Mouse (Mus musculus) gastrocnemius, postnatal 25 days (tissue): ENCODE data around the gene Mpv17l2. TPM values are rescaled to one million over a fixed set of nuclear protein-coding genes. Genes with fewer than 3 reads are reported as not detected.

Source experiments
- DNase-seq: peaks from one replicate; pipeline ENCODE4 v3.0.0; 2022
- microRNA-seq, 2 experiments: library from miRNA; unstranded; fragments of <30 nt; microRNA quantifications; one replicate each; pipeline ENCODE4 v1.2.0; 2021; ENCODE audit warnings: borderline replicate concordance in 2 of 2
- total RNA-seq, 2 experiments: library from RNA; stranded (reverse); gene quantifications; 1 replicate in 1 of 2; 2 replicates in 1 of 2; pipeline ENCODE4 v1.2.3; 2021

Gene Mpv17l2
- total RNA-seq, 2 experiments from 2014 or later = 19.6 to 25.6 TPM

DNA sequence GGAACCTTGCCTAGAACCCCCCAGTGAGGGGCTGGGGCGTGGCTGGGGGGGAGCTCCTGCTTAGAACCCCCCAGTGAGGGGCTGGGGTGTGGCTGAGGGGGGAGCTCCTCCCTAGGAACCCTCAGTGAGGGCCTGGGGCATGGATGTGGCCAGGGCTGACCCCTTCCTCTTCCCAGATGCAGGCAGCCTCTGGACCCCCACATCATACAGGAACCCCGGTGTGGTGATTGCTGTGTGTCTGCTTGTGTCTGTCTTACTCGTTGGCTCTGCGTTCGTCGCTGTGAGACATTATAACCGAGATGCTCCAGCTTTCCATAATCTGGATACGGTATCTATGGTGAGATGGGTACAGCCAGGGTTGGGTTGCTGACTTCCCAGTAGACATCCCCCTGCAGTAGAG, 39.1 kb downstream of the Mpv17l2 start:
- no peak for DNase-seq

DNA sequence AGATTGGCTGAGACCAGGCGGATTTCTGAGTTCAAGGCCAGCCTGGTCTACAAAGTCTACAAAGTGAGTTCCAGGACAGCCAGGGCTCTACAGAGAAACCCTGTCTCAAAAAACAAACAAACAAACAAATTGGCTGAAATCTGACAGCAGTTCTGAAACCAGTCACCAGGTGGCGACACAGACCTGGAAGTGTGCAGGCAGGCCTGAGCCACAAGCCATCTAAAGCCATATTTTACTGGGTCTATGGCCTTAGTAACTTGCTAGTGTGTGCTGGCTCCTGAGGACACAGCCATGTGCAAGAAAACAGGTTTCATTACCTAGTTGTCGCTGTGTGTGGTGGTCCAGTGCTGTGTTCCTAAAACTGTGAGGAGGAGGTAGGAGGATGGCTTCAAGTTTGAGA, 40.0 kb downstream of the Mpv17l2 start:
- peak; percentile 59 for DNase-seq

DNA sequence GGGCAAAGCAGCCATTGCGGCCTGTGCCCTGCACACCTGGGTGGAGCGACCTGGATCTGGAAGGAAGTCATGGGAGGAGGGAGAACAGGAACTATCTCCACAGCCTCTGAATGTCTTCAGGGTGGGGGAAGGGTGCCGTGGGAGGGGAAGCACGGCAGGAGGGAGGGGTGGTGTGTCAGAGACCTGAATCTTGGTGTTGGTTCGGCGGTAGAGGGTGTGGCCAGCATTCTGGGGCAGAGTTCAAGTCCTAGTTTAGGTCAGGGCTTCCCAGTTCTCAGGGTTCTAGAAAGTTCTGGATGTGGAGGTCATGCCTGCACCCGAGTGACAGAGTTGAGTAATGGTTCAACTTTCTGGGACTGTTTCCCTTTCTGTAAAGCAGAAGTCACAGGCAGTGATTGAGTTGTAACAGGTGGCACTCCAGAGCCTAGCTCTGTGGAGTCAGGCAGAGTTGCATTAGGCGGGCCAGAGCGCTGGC, 40.9 kb downstream of the Mpv17l2 start:
- DNase-seq = no peak

DNA sequence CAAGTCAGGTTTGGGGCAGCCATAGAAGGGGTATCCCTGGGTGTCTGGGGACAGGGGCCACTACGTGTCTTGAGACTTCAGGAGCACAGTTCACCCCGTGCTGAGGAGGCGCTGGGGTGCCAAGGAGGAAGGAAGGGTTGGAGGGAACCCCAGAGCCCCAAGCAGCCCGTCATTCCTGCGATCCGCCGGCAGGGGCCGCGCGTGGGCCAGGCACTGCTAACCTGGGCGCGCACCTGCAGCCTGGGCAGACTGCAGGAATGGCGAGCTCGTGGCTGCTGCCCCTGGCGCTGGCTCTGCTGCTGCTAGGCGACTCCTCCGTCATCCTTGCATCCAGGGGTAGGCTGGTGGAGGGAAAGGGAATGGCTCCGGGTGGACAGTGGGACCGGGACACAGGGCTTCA, 42.4 kb downstream of the Mpv17l2 start, which contains the start of gene Gm3336:
Gene Gm3336 (plus strand): TSS at position 247 of the 400 bp plus-strand sequence.
- peak; percentile 47 for DNase-seq

DNA sequence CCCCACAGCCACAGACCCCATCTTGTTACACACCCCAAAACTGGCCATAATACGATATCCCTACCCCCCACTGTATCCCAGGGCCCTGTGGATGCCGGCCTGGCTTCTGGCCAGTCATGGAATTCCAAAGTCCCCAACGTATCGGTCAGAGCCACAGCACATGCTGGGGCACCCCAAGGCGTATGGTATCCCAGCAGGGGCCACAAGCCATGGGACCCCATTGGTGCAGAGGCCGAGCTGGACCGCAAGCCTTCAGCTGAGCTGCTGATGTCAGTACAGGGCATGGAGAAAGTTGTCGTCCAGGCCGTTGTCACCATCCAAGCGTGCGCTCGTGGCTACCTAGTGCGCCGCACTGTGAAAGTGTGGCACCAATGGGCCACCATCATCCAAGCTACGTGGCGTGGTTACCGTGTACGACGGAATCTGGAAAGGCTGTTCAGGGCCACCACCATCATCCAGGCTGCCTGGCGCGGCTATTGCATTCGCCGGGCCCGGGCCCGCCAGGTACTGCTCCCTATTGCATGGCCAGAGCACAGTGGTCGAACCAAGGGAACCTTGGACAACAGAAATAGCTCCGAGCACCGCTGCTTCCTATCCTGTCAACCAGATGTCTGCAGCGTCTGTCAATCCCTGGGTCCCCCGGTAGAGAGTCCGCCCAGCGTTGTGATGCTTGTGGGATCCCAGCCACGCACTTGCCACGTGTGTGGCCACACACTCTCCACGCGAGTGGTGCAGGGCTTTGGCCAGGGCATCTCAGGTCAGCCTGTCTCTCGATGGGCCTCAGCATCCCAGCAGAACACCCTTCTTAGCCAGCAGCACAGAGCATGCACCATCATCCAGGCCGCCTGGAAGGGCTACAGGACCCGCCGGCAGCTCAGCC, 44.0 kb downstream of the Mpv17l2 start:
- no peak for DNase-seq

DNA sequence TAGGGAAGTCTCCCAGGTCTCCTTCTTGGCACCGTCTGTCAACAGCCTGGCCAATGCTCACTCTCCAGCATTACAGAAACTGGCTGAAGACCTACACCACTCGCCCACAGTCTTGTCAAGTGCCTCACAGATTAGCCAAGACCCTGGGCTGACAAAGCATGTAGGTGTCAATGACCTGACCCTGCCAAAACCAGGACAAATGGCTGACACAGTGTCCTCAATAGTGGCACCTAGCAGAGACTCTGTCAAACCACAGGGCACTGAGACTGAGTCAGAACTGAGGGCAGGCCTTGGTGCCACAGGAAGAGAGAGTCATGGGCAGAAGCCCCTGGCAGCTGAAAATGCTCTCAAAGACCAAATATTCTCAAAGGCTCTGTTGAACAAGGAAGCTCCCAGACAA, 45.7 kb downstream of the Mpv17l2 start:
- no peak for DNase-seq

DNA sequence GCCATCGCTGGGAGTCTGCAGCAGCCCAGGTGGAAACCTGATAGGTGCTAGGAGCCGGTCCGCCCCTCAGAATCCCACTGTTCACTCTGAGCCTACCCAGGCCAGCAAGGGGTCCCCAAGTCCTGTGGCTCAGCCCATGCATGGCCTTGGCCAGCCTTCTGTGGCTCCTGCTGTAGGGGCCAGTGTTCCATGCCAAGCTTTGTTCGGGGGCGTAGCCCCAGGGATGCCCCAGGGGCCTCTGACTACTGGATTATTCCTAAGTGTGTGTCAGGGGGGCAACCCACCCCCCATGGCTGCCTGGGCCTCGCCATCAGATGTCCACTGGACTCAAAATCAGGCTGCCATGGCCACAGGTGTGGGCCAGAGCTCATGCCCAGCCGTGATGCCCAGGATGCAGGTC, 46.8 kb downstream of the Mpv17l2 start:
- no peak for DNase-seq

DNA sequence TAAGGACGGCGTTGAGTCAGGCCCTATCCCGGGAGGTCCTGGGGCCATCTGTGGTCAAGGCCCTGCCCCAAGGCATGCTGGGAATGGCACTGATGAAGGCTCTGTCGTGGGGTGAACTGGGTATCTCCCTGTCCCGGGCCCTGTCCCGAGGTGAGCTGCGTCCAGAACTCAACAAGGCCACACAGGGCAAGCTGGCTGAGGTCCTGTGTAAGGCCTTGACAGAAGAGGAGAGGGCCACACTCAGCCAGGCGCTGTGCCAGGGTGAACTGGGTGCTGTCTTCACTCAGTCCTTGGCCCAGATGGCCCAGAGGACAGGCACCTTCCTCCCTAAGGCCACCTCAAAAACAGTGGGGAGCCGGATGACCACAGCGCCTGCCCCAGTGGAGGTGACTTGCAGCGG, 49.7 kb downstream of the Mpv17l2 start:
- DNase-seq = no peak

DNA sequence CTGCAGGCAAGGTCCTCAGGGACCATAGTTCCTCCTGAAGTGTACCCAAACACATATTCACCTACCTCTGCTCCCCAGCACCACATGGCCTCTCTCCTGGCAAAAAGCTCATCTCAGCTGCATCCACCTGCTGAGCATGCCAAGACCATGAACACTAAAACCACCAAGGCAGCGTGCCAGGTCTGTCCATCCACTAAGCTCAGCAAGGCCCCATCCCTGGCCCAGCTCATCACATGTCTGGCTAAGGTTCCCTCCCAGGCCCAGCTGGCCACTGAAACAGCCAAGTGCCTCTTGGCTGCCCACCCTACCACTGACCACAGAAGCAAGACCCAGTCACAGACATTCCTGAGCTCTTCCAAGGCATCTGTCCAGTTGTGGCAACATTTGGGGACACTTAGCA, 50.5 kb downstream of the Mpv17l2 start:
- DNase-seq = peak; percentile 78

DNA sequence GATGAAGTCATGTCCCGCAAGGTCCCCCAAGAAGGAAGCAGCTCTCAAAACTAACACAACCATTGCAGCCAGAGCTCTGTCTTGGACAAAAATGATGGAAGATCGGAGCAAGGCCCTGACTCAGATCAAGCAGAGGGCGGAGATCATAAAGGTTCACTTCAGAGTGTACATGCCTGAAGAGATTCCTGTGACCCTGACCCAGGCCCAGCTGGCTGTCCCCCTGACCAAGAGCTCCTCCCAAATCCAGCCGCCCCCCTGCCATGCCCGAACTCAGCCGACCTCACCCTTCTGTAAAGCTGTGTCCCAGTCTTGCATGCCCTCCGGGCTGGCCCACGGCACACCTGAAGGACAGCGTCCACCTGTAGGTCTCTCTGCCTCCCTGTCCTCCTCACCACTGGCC, 51.0 kb downstream of the Mpv17l2 start:
- DNase-seq = no peak

Small RNA genes lying within 50 kb of the gene (microRNA-seq; reads per million reads assigned to microRNA genes)
- gene Mir7240 = 0 to 0.26 reads per million in 2 experiments

Other genes with a start within 250 kb of the Mpv17l2 start
- 100 to 1,000 TPM; 100 to 104 TPM for gene Fkbp8, start 233.2 kb downstream of the Mpv17l2 start, total RNA-seq
- gene Kxd1, start 233.0 kb downstream of the Mpv17l2 start, total RNA-seq = 10 to 100 TPM; 70.9 to 71.9 TPM
- gene Ell, start 221.5 kb downstream of the Mpv17l2 start, total RNA-seq = 10 to 100 TPM in 1 of 2 experiments, 1 to 10 TPM in 1; 8.1 to 19.3 TPM
- 10 to 100 TPM in 1 of 2 experiments, 1 to 10 TPM in 1; 4.7 to 10.3 TPM for gene Isyna1, start 166.6 kb downstream of the Mpv17l2 start, total RNA-seq
- 10 to 100 TPM; 15.4 to 20.0 TPM for gene Ssbp4, start 152.1 kb downstream of the Mpv17l2 start, total RNA-seq
- gene Lrrc25, start 144.8 kb downstream of the Mpv17l2 start, total RNA-seq = under 1 TPM; 0.54 to 0.56 TPM
- gene Gdf15, start 128.5 kb downstream of the Mpv17l2 start, total RNA-seq = under 1 TPM in 1 of 2 experiments, not detected in 1; 0.33 TPM
- gene Pgpep1, start 100.6 kb downstream of the Mpv17l2 start, total RNA-seq = 10 to 100 TPM; 18.6 to 22.6 TPM
- gene Lsm4, start 87.7 kb downstream of the Mpv17l2 start, total RNA-seq = 10 to 100 TPM; 57.7 to 66.0 TPM
- gene Jund, start 62.0 kb downstream of the Mpv17l2 start, total RNA-seq = 10 to 100 TPM; 54.5 to 68.6 TPM
- not detected for gene Iqcn, start 57.5 kb downstream of the Mpv17l2 start, total RNA-seq
- not detected for gene Gm3336, start 42.4 kb downstream of the Mpv17l2 start, total RNA-seq
- 1 to 10 TPM; 1.6 to 2.3 TPM for gene Pde4c, start 37.2 kb downstream of the Mpv17l2 start, total RNA-seq
- 10 to 100 TPM; 40.0 to 40.4 TPM for gene Rab3a, start 6.3 kb downstream of the Mpv17l2 start, total RNA-seq
- gene Pik3r2, start 15.8 kb upstream of the Mpv17l2 start, total RNA-seq = 10 to 100 TPM; 13.1 to 18.7 TPM
- gene Mast3, start 44.1 kb upstream of the Mpv17l2 start, total RNA-seq = 1 to 10 TPM; 2.4 to 3.4 TPM
- gene Il12rb1, start 47.5 kb upstream of the Mpv17l2 start, total RNA-seq = not detected
- gene Arrdc2, start 78.8 kb upstream of the Mpv17l2 start, total RNA-seq = 10 to 100 TPM; 21.7 to 39.3 TPM
- gene Kcnn1, start 102.3 kb upstream of the Mpv17l2 start, total RNA-seq = 10 to 100 TPM; 11.8 to 14.4 TPM
- gene Ccdc124, start 113.0 kb upstream of the Mpv17l2 start, total RNA-seq = 10 to 100 TPM; 58.3 to 58.8 TPM
- gene Slc5a5, start 131.8 kb upstream of the Mpv17l2 start, total RNA-seq = not detected
- gene Rpl18a, start 136.5 kb upstream of the Mpv17l2 start, total RNA-seq = 100 to 1,000 TPM; 829 to 878 TPM
- 10 to 100 TPM; 11.6 to 11.7 TPM for gene Map1s, start 145.0 kb upstream of the Mpv17l2 start, total RNA-seq